Mouse (Mus musculus) small intestine, adult 2 months (tissue): Measurements from ENCODE around the gene Gm20388.

Source experiments
- CTCF ChIP-seq: fragments of 200-500 bp; IDR thresholded peaks from 2 replicates; pipeline ENCODE4 v1.5.1; 2012; ENCODE audit warnings: low read depth, mild to moderate bottlenecking, control low read depth, inconsistent platforms, low read length, moderate library complexity, mixed read lengths; ENCODE audit not compliant: insufficient replicate concordance, insufficient read length; ENCODE audit errors: extremely low read depth
- POLR2A ChIP-seq: fragments of 200-500 bp; IDR thresholded peaks from 2 replicates; pipeline ENCODE4 v1.6.1; 2012; ENCODE audit warnings: low read depth, mild to moderate bottlenecking, control low read depth, inconsistent platforms, low read length, moderate library complexity

DNA sequence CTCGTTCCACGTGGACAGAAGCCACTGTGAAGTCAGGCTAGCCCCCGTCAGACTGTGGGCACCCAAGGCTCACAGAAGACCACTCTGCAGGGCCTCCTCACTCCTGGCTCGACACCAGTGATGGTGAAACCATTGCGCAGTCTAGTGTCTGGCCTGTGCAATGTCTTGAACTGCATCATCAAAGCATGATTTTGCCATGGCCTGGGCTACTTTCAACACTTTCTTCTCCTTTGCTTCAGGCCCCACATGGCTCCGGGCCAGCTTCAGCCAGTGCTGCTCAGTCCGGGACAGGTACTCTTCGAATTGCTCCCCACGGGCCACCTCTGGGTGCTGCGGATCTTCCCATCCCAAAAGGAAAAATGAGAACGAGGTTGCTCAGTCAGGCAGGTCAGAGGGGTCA, 1885.8 kb downstream of the Gm20388 start:
- TF ChIP-seq POLR2A = no peak
- TF ChIP-seq CTCF = no peak
